Mouse (Mus musculus) adrenal gland, adult 18-20 months (tissue): ENCODE measurements around the gene Pilrb2. TPM values are rescaled to one million over a fixed set of nuclear protein-coding genes. Genes with fewer than 3 reads are reported as not detected.
"Not testable (repeated sequence)": the region's sequence is repeated elsewhere in the genome, so short reads cannot be mapped to it uniquely, and the experiment has no call there.

ENCODE experiments used
- DNase-seq, 2 experiments: peaks; one replicate each; pipeline ENCODE4 v3.0.0; 2021 to 2022; ENCODE audit warnings: low spot score in 2 of 2
- total RNA-seq, 2 experiments: library from RNA; stranded (reverse); gene quantifications; 1 replicate in 1 of 2; 2 replicates in 1 of 2; pipeline ENCODE4 v1.2.3; 2021

Gene Pilrb2
- total RNA-seq, 2 experiments from 2014 or later: 1.1 to 2.5 TPM

- not testable (repeated sequence) for DNase-seq
These were observed 35.6 kb downstream of the Pilrb2 start, which contains the start of gene Pilra for GRCm38 (mm10) chr5:137835966-137836520. Gene Pilra (minus strand): TSS chr5:137836281.

GRCm38 (mm10) chr5:137833500-137833899 is 38.1 kb downstream of the Pilrb2 start:
- DNase-seq: peak in 1 of 2 experiments; percentile 14

- DNase-seq: peak in 1 of 2 experiments; percentile 8
These were observed 40.1 kb downstream of the Pilrb2 start for GRCm38 (mm10) chr5:137831506-137831905.

DNA sequence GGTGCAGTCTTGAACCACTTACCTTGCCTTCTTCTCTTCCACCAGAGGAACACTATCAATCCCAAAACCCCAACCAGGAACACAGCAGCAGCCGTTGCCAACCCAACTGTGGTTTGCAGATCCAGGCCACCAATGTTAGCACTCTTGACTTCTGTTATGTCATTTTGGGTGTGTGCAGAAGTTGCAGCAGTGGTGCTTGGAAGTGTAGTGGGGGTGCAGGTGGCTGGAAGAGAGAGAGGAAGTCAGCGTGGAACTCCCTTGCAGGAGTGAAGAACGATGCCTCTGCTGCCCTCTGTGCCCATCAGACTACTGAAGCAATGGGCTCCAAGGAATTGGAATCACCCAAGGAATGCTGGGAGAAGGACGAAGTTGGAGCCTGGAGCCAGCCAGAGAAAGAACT is 40.5 kb downstream of the Pilrb2 start:
- peak in 1 of 2 experiments; percentile 16 for DNase-seq

- no peak for DNase-seq
These were observed 41.4 kb downstream of the Pilrb2 start for GRCm38 (mm10) chr5:137830238-137830637.

DNA sequence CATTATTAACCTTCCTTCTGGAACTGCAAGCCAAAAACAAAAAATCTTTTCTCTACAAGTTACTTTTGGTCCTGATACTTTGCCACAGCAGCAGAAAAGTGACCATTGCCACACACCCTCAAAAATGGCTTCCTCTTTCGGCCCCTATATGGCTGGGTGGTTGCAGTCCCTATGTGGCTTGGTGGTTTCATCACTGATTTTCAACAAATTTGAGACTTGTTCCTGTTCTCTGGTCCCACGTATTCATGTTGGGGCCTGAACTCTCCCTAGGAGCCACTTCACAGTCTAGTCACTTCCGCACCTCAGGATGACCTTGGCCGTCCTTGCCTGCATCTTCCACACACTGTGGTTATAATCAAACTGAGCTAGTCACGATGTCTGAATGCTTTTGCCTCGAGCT is 42.9 kb downstream of the Pilrb2 start:
- no peak for DNase-seq

- peak in 1 of 2 experiments; percentile 9 for DNase-seq
These were observed 45.2 kb downstream of the Pilrb2 start for GRCm38 (mm10) chr5:137826421-137826820.

- peak in 1 of 2 experiments; percentile 3 for DNase-seq
These were observed 45.6 kb downstream of the Pilrb2 start for GRCm38 (mm10) chr5:137825971-137826370.

GRCm38 (mm10) chr5:137825030-137825429 is 46.6 kb downstream of the Pilrb2 start:
- DNase-seq: peak in 1 of 2 experiments; percentile 4

DNA sequence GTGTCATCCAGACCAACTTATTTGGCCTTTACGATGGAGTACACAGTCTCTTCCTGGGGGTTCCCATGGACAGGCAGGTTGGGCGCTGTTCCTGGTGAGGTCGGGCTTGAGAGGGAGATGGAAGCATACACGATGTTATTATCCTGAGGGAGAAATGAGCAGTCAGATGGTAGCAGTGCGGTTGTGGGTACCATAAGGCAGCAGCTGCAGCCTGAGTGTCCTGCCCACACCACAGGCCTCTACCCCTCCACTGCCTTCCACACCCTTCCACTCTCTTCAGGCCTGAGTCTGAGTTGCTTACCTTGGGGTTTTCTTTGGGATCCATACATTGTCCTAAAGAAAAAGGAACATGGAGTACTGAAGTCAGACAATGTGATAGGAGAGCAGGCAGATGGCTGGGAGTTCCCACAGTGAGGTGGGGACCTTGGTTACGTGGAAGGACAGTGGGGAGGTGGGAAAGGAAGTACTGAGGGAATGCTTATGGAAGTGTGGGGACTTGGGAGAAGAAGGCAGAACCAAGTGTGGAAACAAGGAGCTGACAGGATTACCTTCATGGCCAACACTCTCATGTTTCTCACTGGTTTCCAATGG is 48.1 kb downstream of the Pilrb2 start:
- DNase-seq: peak in 1 of 2 experiments; percentile 7

- no peak for DNase-seq
These were observed 49.0 kb downstream of the Pilrb2 start for GRCm38 (mm10) chr5:137822602-137823001.

GRCm38 (mm10) chr5:137822126-137822525 is 49.5 kb downstream of the Pilrb2 start:
- peak in 1 of 2 experiments; percentile 8 for DNase-seq

- DNase-seq: peak in 1 of 2 experiments; percentile 2
These were observed 54.0 kb downstream of the Pilrb2 start for GRCm38 (mm10) chr5:137817466-137818222.

Other genes with a start within 250 kb of the Pilrb2 start
- 1 to 10 TPM in 1 of 2 experiments, under 1 TPM in 1; 0.93 to 1.3 TPM for gene Fbxo24, start 242.8 kb downstream of the Pilrb2 start, total RNA-seq
- gene Lrch4, start 242.7 kb downstream of the Pilrb2 start, total RNA-seq: 10 to 100 TPM; 30.3 to 32.7 TPM
- 10 to 100 TPM; 10.7 to 11.3 TPM for gene Gm20605, start 242.6 kb downstream of the Pilrb2 start, total RNA-seq
- 1 to 10 TPM; 4.1 to 5.4 TPM for gene Sap25, start 230.5 kb downstream of the Pilrb2 start, total RNA-seq
- 10 to 100 TPM in 1 of 2 experiments, 1 to 10 TPM in 1; 6.7 to 27.5 TPM for gene Irs3, start 226.1 kb downstream of the Pilrb2 start, total RNA-seq
- gene Agfg2, start 187.1 kb downstream of the Pilrb2 start, total RNA-seq: 10 to 100 TPM; 25.3 to 28.8 TPM
- gene Nyap1, start 130.2 kb downstream of the Pilrb2 start, total RNA-seq: 1 to 10 TPM; 4.2 to 4.7 TPM
- 10 to 100 TPM; 72.5 to 80.5 TPM for gene Tsc22d4, start 126.1 kb downstream of the Pilrb2 start, total RNA-seq
- gene Ppp1r35, start 93.0 kb downstream of the Pilrb2 start, total RNA-seq: 10 to 100 TPM; 23.7 to 24.6 TPM
- gene Mepce, start 84.2 kb downstream of the Pilrb2 start, total RNA-seq: 10 to 100 TPM; 39.9 to 44.6 TPM
- gene Zcwpw1, start 84.0 kb downstream of the Pilrb2 start, total RNA-seq: 1 to 10 TPM; 2.3 to 2.4 TPM
- 1 to 10 TPM; 2.6 to 4.3 TPM for gene Pilra, start 35.5 kb downstream of the Pilrb2 start, total RNA-seq
- 1 to 10 TPM; 1.8 to 2.9 TPM for gene Pilrb1, start 13.7 kb downstream of the Pilrb2 start, total RNA-seq
- under 1 TPM in 1 of 2 experiments, not detected in 1; 0.10 TPM for gene Cyp3a13, start 49.8 kb upstream of the Pilrb2 start, total RNA-seq
- under 1 TPM in 1 of 2 experiments, not detected in 1; 0.19 TPM for gene Gjc3, start 91.3 kb upstream of the Pilrb2 start, total RNA-seq
- gene Azgp1, start 109.7 kb upstream of the Pilrb2 start, total RNA-seq: 1 to 10 TPM in 1 of 2 experiments, not detected in 1; 1.3 TPM
- gene Smok3a, start 149.4 kb upstream of the Pilrb2 start, total RNA-seq: not detected
- not detected for gene Smok3b, start 149.6 kb upstream of the Pilrb2 start, total RNA-seq
- not detected for gene Smok3c, start 181.4 kb upstream of the Pilrb2 start, total RNA-seq
- 10 to 100 TPM; 30.9 to 37.9 TPM for gene Zkscan1, start 213.3 kb upstream of the Pilrb2 start, total RNA-seq
- gene Zscan21, start 245.1 kb upstream of the Pilrb2 start, total RNA-seq: 10 to 100 TPM; 13.4 to 15.3 TPM